Mouse (Mus musculus) MEL (cell line): ENCODE measurements around the gene Nek4.
A peak's percentile ranks its signal among the peaks of the same experiment; 100 is the strongest.

ENCODE experiments used
- CHD2 ChIP-seq: IDR thresholded peaks from 2 replicates; pipeline ENCODE4 v1.6.1; 2011; ENCODE audit warnings: low read length, improper control_type of control experiment
- CTCF ChIP-seq, 3 experiments: IDR thresholded peaks in 2 of 3; conservative IDR thresholded peaks in 1 of 3; 2 replicates each; pipeline ENCODE4 v1.5.1; 2011 to 2012; ENCODE audit warnings: low read length in 3 of 3, low read depth in 2 of 3, mild to moderate bottlenecking in 2 of 3, improper control_type of control experiment in 1 of 3, inconsistent platforms in 1 of 3, mixed read lengths in 1 of 3, moderate library complexity in 1 of 3; ENCODE audit not compliant: control insufficient read depth in 1 of 3, insufficient read depth in 1 of 3, poor library complexity in 1 of 3, severe bottlenecking in 1 of 3
- EP300 ChIP-seq, 2 experiments: IDR thresholded peaks; 2 replicates each; pipeline ENCODE4 v1.6.1; 2011; ENCODE audit warnings: improper control_type of control experiment in 2 of 2, low read length in 2 of 2, low read depth in 1 of 2, mild to moderate bottlenecking in 1 of 2
- ETS1 ChIP-seq: IDR thresholded peaks from 2 replicates; pipeline ENCODE4 v1.6.1; 2012; ENCODE audit warnings: low read depth, mild to moderate bottlenecking, inconsistent platforms, low read length, improper control_type of control experiment, moderate library complexity
- GABPA ChIP-seq: IDR thresholded peaks from 2 replicates; pipeline ENCODE4 v1.6.1; 2012; ENCODE audit warnings: low read depth, mild to moderate bottlenecking, inconsistent platforms, low read length, improper control_type of control experiment, moderate library complexity
- GATA1 ChIP-seq: IDR thresholded peaks from 2 replicates; pipeline ENCODE4 v1.6.1; 2011; ENCODE audit warnings: low read depth, low read length, improper control_type of control experiment
- HCFC1 ChIP-seq: IDR thresholded peaks from 2 replicates; pipeline ENCODE4 v1.6.1; 2012; ENCODE audit warnings: low read depth, mild to moderate bottlenecking, inconsistent platforms, low read length, improper control_type of control experiment, moderate library complexity
- JUND ChIP-seq: IDR thresholded peaks from 2 replicates; pipeline ENCODE4 v1.6.1; 2011; ENCODE audit warnings: low read depth, mild to moderate bottlenecking, improper control_type of control experiment, low read length
- POLR2A ChIP-seq, 2 experiments: IDR thresholded peaks; 2 replicates each; pipeline ENCODE4 v1.6.1; 2011 to 2012; ENCODE audit warnings: low read length in 2 of 2, mild to moderate bottlenecking in 2 of 2, control low read depth in 1 of 2, improper control_type of control experiment in 1 of 2, low read depth in 1 of 2, moderate library complexity in 1 of 2; ENCODE audit not compliant: control insufficient read depth in 1 of 2, insufficient read depth in 1 of 2, poor library complexity in 1 of 2
- RCOR1 ChIP-seq: IDR thresholded peaks from 2 replicates; pipeline ENCODE4 v1.6.1; 2012; ENCODE audit warnings: low read depth, mild to moderate bottlenecking, inconsistent platforms, low read length, improper control_type of control experiment
- SIN3A ChIP-seq: IDR thresholded peaks from 2 replicates; pipeline ENCODE4 v1.6.1; 2012; ENCODE audit warnings: low read length, improper control_type of control experiment, inconsistent platforms
- TCF12 ChIP-seq: IDR thresholded peaks from 2 replicates; pipeline ENCODE4 v1.6.1; 2014; ENCODE audit warnings: low read depth, mild to moderate bottlenecking, inconsistent platforms, low read length, improper control_type of control experiment, moderate library complexity
- USF1 ChIP-seq: IDR thresholded peaks from 2 replicates; pipeline ENCODE4 v1.6.1; 2014; ENCODE audit warnings: low read depth, mild to moderate bottlenecking, inconsistent platforms, low read length, improper control_type of control experiment, moderate library complexity
- ZMIZ1 ChIP-seq: IDR thresholded peaks from 2 replicates; pipeline ENCODE4 v1.6.1; 2012; ENCODE audit warnings: low read depth, mild to moderate bottlenecking, inconsistent platforms, low read length, improper control_type of control experiment, moderate library complexity

DNA sequence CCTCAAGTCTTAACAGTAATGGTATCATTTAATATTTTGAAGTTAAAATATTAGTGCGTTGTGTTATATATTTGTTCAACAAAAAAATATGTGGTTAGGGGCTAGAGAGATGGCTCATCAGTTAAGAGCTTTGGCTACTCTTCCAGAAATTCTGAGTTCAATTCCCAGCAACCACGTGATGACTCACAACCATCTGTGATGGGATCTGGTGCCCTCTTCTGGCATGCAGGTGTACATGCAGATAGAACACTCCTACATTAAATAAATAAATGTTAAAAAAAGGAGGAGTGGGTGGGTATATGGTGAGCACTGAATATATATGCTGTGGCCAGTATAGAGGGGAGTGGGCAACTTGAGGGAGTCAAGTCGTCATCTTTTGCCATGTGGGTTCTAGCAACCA lies 74.6 kb downstream of the Nek4 start:
- TF ChIP-seq HCFC1 (no peak), POLR2A (IDR thresholded peaks at IDR 0.05; ENCODE audit: control insufficient read depth in 1 of 2, insufficient read depth in 1 of 2, low read depth in 1 of 2, low read length in 2 of 2, poor library complexity in 1 of 2) (no peak), USF1 (peak; percentile 85), CHD2 (no peak), CTCF (IDR thresholded peaks at IDR 0.05 in 2 of 3, conservative IDR thresholded peaks at IDR 0.05 in 1 of 3; ENCODE audit: control insufficient read depth in 1 of 3, insufficient read depth in 1 of 3, low read depth in 2 of 3, low read length in 3 of 3, poor library complexity in 1 of 3, severe bottlenecking in 1 of 3) (peak; percentile 40 to 53 (median 45); a peak in 5 of 6 replicates), EP300 (IDR thresholded peaks at IDR 0.05; ENCODE audit: low read depth in 1 of 2, low read length in 2 of 2) (no peak), GABPA (no peak), RCOR1 (no peak), SIN3A (no peak), JUND (peak; percentile 45; the same call in 1 of the 2 replicates), ZMIZ1 (no peak), TCF12 (no peak), GATA1 (0 out of 2 replicates have a peak, but pooled peaks have one; percentile 18), ETS1 (no peak)
